In genomic region chr17:27261251-27261650, GRCm38 (mm10) we compare ENCODE assay signal across 24 mouse cellular contexts.
"Had no signal": no experiment of that assay in that cellular context is flagged by ENCODE, and none has a peak within 500 bp of the region (broad histone marks: within the 10 kb centered on the region; RNA-seq: fewer than 3 reads in every experiment).

No protein-coding gene starts in this region.

- H3K9me3 ChIP-seq: limb, embryonic 10.5 days; limb, embryonic 13.5 days; limb, embryonic 15.5 days; liver, embryonic 13.5 days; liver, embryonic 15.5 days; lung, embryonic 15.5 days; midbrain, embryonic 10.5 days; midbrain, embryonic 13.5 days; midbrain, embryonic 15.5 days had no signal

- H3K4me1 ChIP-seq: limb, embryonic 12.5 days; limb, embryonic 13.5 days; limb, embryonic 15.5 days; liver, embryonic 12.5 days; liver, embryonic 13.5 days; liver, embryonic 15.5 days; lung, embryonic 15.5 days; megakaryocyte, embryonic 14.5 days; midbrain, embryonic 12.5 days; midbrain, embryonic 13.5 days; midbrain, embryonic 15.5 days had no signal

- H3K36me3 ChIP-seq: limb, embryonic 10.5 days; limb, embryonic 12.5 days; limb, embryonic 13.5 days; limb, embryonic 15.5 days; liver, embryonic 12.5 days; liver, embryonic 13.5 days; liver, embryonic 15.5 days; lung, embryonic 15.5 days; midbrain, embryonic 10.5 days; midbrain, embryonic 12.5 days; midbrain, embryonic 13.5 days; midbrain, embryonic 15.5 days had no signal

- DNase-seq: left cerebral cortex, postnatal 4 days; liver; liver, embryonic 13.5 days; liver, postnatal 0 days; lung, adult 18-20 months; lung, adult 2 months; lung, embryonic 14.5 days; lung, postnatal 10 days; lung, postnatal 14 days; lung, postnatal 36 days; midbrain, embryonic 14.5 days had no signal

- H3K27me3 ChIP-seq: limb, embryonic 15.5 days; liver, embryonic 13.5 days; liver, embryonic 15.5 days; lung, embryonic 15.5 days; midbrain, embryonic 12.5 days; midbrain, embryonic 13.5 days; midbrain, embryonic 15.5 days had no signal

- H3K4me3 ChIP-seq: limb, embryonic 10.5 days; limb, embryonic 12.5 days; limb, embryonic 13.5 days; limb, embryonic 15.5 days; liver, embryonic 12.5 days; liver, embryonic 13.5 days; liver, embryonic 15.5 days; lung, embryonic 15.5 days; megakaryocyte, embryonic 14.5 days; midbrain, embryonic 10.5 days; midbrain, embryonic 12.5 days; midbrain, embryonic 13.5 days; midbrain, embryonic 15.5 days; myocyte had no signal
